Mouse (Mus musculus): ENCODE results near the gene Gm9958. TPM values are rescaled to one million over a fixed set of nuclear protein-coding genes. Genes with fewer than 3 reads are reported as not detected.

Gene Gm9958
- polyA plus RNA-seq, 1 experiment from 2014 or later: 2.4 TPM

- Histone ChIP-seq H3K36me3 (replicated peaks) (no peaks in the 10 kb centered on the region), H3K9ac (no peak overlapping the region), H3K4me2 (peak overlapping the region; percentile 26; the same call in 1 of the 2 replicates), H3K4me1 (replicated peaks) (peaks cover 3% of the 10 kb centered on the region; the same call in 1 of the 2 replicates), H3K9me3 (replicated peaks) (no peaks in the 10 kb centered on the region), H3K4me3 (replicated peaks) (no peak overlapping the region), H3K27ac (replicated peaks) (peak overlapping the region; percentile 77), H3K27me3 (no peaks in the 10 kb centered on the region)
- ATAC-seq (ENCODE audit: insufficient read depth): peak; percentile 76
- 27% methylated on average over 8 of the region's 8 CpGs for WGBS (ENCODE audit: insufficient replicate concordance)
These were observed 47.3 kb downstream of the Gm9958 start for GRCm38 (mm10) chr5:90414142-90414924.

DNA sequence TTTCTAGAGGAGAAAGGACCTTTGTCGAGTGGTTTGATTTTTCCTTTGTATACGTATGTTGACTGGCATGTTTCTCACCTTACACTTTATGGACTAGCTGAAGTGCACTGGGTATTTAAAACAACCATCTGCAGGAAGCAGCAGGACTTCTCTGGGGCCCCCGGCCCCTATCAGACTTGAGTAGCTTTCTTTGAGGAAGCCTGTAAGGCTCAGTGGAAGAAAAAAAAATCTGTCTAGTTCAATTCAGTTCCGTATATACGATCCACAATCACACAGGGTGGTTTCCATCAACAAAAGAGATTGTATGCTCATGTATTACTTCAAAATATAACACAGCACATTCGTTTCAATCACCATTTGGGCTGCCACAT, 47.9 kb downstream of the Gm9958 start:
- Histone ChIP-seq H3K4me3 (replicated peaks) (no peak overlapping the region), H3K27ac (replicated peaks) (peak overlapping the region; percentile 77)

More for the DNA sequence above, 47.9 kb downstream of the Gm9958 start:
- peaks cover 3% of the 10 kb centered on the region; the same call in 1 of the 2 replicates for H3K4me1 ChIP-seq (replicated peaks)
- ATAC-seq (ENCODE audit: insufficient read depth): no peak
- no peaks in the 10 kb centered on the region for H3K36me3 ChIP-seq (replicated peaks)
- WGBS (ENCODE audit: insufficient replicate concordance): 8% methylated on average over 6 of the region's 6 CpGs
- peak overlapping the region; percentile 26 for H3K4me2 ChIP-seq
- H3K9ac ChIP-seq: no peak overlapping the region
- H3K27me3 ChIP-seq: no peaks in the 10 kb centered on the region
- H3K9me3 ChIP-seq (replicated peaks): no peaks in the 10 kb centered on the region

Other genes starting within 250 kb of the Gm9958 start
- gene Cox18, start 143.2 kb upstream of the Gm9958 start, polyA plus RNA-seq (2015; fragmentation: Nextera tagmentation; extraction: Ambion mirVana): 10.8 and 11.8 TPM in 2 replicates
- 7.8 and 8.8 TPM in 2 replicates for gene Ankrd17, start 627 bp upstream of the Gm9958 start, polyA plus RNA-seq (2015; fragmentation: Nextera tagmentation; extraction: Ambion mirVana)
- 4,949 and 6,319 TPM in 2 replicates for gene Alb, start 93.7 kb downstream of the Gm9958 start, polyA plus RNA-seq (2015; fragmentation: Nextera tagmentation; extraction: Ambion mirVana)
- gene Afp, start 123.5 kb downstream of the Gm9958 start, polyA plus RNA-seq (2015; fragmentation: Nextera tagmentation; extraction: Ambion mirVana): 11,398 and 12,524 TPM in 2 replicates
- 22.4 and 25.9 TPM in 2 replicates for gene Afm, start 151.7 kb downstream of the Gm9958 start, polyA plus RNA-seq (2015; fragmentation: Nextera tagmentation; extraction: Ambion mirVana)
- gene 5830473C10Rik, start 193.9 kb downstream of the Gm9958 start, polyA plus RNA-seq (2015; fragmentation: Nextera tagmentation; extraction: Ambion mirVana): 1.0 and 1.5 TPM in 2 replicates